9 mouse cellular contexts compared by ENCODE assay signal in genomic region chr11:94937787-94938186, GRCm38 (mm10). TPM values are rescaled to one million over a fixed set of nuclear protein-coding genes. Genes with fewer than 3 reads are reported as not detected.
DNase-seq lines count a peak whose midpoint lies in the region; ATAC-seq lines count a peak whose summit lies in the region.
"Had no signal": no experiment of that assay in that cellular context is flagged by ENCODE, and none has a peak within 500 bp of the region (broad histone marks: within the 10 kb centered on the region; RNA-seq: fewer than 3 reads in every experiment).

No protein-coding gene starts in this region.

- H3K4me3 ChIP-seq in hindbrain, embryonic 10.5 days, result peak overlapping the region; percentile 52

- 0 out of 2 replicates have a peak, but pooled peaks cover 4% of the 10 kb centered on the region for H3K36me3 ChIP-seq in hindbrain, embryonic 10.5 days

- ATAC-seq in CD4-positive, CD25-positive, alpha-beta regulatory T cell, adult 4 months, result no peak
- 0 out of 2 replicates have a peak, but pooled peaks have one; percentile 6 for ATAC-seq in megakaryocyte progenitor cell, adult 5-6 weeks (replicated peaks; ENCODE audit: poor library complexity)
- no peak for ATAC-seq in erythroblast, adult 5-6 weeks (replicated peaks; ENCODE audit: low FRiP score, poor library complexity, severe bottlenecking)

- no peaks in the 10 kb centered on the region for H3K9me3 ChIP-seq in hindbrain, embryonic 10.5 days

- DNase-seq in CD4-positive, CD25-positive, alpha-beta regulatory T cell, adult 2 months (ENCODE audit: low read depth, low spot score), result peak; percentile 36
- peak; percentile 35 for DNase-seq in CD4-positive helper T cell, adult 2 months (ENCODE audit: low read depth, low spot score)
- peak; percentile 24 for DNase-seq in hindbrain, embryonic 10.5 days (ENCODE audit: low spot score)
- DNase-seq in spleen, adult 12 weeks (ENCODE audit: low spot score), result no peak
- no peak for DNase-seq in adrenal gland, postnatal 25 days

- peaks cover 48% of the 10 kb centered on the region for H3K4me1 ChIP-seq in hindbrain, embryonic 10.5 days (replicated peaks)

- peak overlapping the region; percentile 29; the same call in 1 of the 2 replicates for H3K27ac ChIP-seq in hindbrain, embryonic 10.5 days

- peaks cover 97% of the 10 kb centered on the region for H3K27me3 ChIP-seq in hindbrain, embryonic 10.5 days (ENCODE audit: insufficient read depth, poor library complexity, severe bottlenecking)

- WGBS in hindbrain, embryonic 10.5 days, result 3% methylated on average over 15 of the region's 15 CpGs

RNA-seq across cellular contexts. Expression of gene Col1a1, which starts 1.8 kb away (rescaled TPM):
- polyA plus RNA-seq in CD4-positive, CD25-positive, alpha-beta regulatory T cell, adult 4 months (2017; shearing (Covaris generic)), result under 1 TPM in 1 of 2 experiments, not detected in 1; 0.09 TPM
- 98.1 and 193 TPM in 2 replicates for polyA plus RNA-seq in hindbrain, embryonic 10.5 days (2016; fragmentation: Nextera tagmentation; extraction: Ambion mirVana)
- total RNA-seq in megakaryocyte progenitor cell, adult 5-6 weeks (2015), result not detected in 2 replicates
- total RNA-seq in megakaryocyte progenitor cell, adult 5-6 weeks (2017), result 0.07 TPM in 1 of 2 replicates, not detected in the other
- total RNA-seq in erythroblast, adult 5-6 weeks (2015; ENCODE audit: low replicate concordance), result 0.21 TPM in 1 of 2 replicates, not detected in the other
- 0.68 TPM in 1 of 2 replicates, not detected in the other for total RNA-seq in erythroblast, adult 5-6 weeks (2017; ENCODE audit: low replicate concordance)
- 74.0 and 116 TPM in 2 replicates for total RNA-seq in adrenal gland, postnatal 25 days (2021)

RNA-seq across cellular contexts. Expression of gene Hils1, which starts 29.6 kb away (rescaled TPM):
- not detected for polyA plus RNA-seq in CD4-positive, CD25-positive, alpha-beta regulatory T cell, adult 4 months (2017; shearing (Covaris generic))
- polyA plus RNA-seq in hindbrain, embryonic 10.5 days (2016; fragmentation: Nextera tagmentation; extraction: Ambion mirVana), result not detected in 2 replicates
- not detected in 2 replicates for total RNA-seq in megakaryocyte progenitor cell, adult 5-6 weeks (2015)
- total RNA-seq in megakaryocyte progenitor cell, adult 5-6 weeks (2017), result not detected in 2 replicates
- total RNA-seq in erythroblast, adult 5-6 weeks (2015; ENCODE audit: low replicate concordance), result not detected in 2 replicates
- total RNA-seq in erythroblast, adult 5-6 weeks (2017; ENCODE audit: low replicate concordance), result not detected in 2 replicates
- not detected in 2 replicates for total RNA-seq in adrenal gland, postnatal 25 days (2021)
- total RNA-seq: liver, adult 2 months had no signal
- polyA plus RNA-seq: liver, adult 2 months had no signal

RNA-seq across cellular contexts. Expression of gene Sgca, which starts 38.3 kb away (rescaled TPM):
- not detected for polyA plus RNA-seq in CD4-positive, CD25-positive, alpha-beta regulatory T cell, adult 4 months (2017; shearing (Covaris generic))
- polyA plus RNA-seq in hindbrain, embryonic 10.5 days (2016; fragmentation: Nextera tagmentation; extraction: Ambion mirVana), result 0.10 TPM in 1 of 2 replicates, not detected in the other
- total RNA-seq in megakaryocyte progenitor cell, adult 5-6 weeks (2015), result not detected in 2 replicates
- total RNA-seq in megakaryocyte progenitor cell, adult 5-6 weeks (2017), result not detected in 2 replicates
- not detected in 2 replicates for total RNA-seq in erythroblast, adult 5-6 weeks (2015; ENCODE audit: low replicate concordance)
- not detected in 2 replicates for total RNA-seq in erythroblast, adult 5-6 weeks (2017; ENCODE audit: low replicate concordance)
- not detected in 2 replicates for total RNA-seq in adrenal gland, postnatal 25 days (2021)
- polyA plus RNA-seq: liver, adult 2 months had no signal

RNA-seq across cellular contexts. Expression of gene Ppp1r9b, which starts 53.0 kb away (rescaled TPM):
- polyA plus RNA-seq in CD4-positive, CD25-positive, alpha-beta regulatory T cell, adult 4 months (2017; shearing (Covaris generic)), result 10 to 100 TPM; 18.1 to 21.7 TPM
- polyA plus RNA-seq in hindbrain, embryonic 10.5 days (2016; fragmentation: Nextera tagmentation; extraction: Ambion mirVana), result 10.4 and 11.8 TPM in 2 replicates
- total RNA-seq in megakaryocyte progenitor cell, adult 5-6 weeks (2015), result 43.9 and 46.6 TPM in 2 replicates
- 81.9 and 107 TPM in 2 replicates for total RNA-seq in megakaryocyte progenitor cell, adult 5-6 weeks (2017)
- 21.9 and 30.7 TPM in 2 replicates for total RNA-seq in erythroblast, adult 5-6 weeks (2015; ENCODE audit: low replicate concordance)
- total RNA-seq in erythroblast, adult 5-6 weeks (2017; ENCODE audit: low replicate concordance), result 41.1 and 45.2 TPM in 2 replicates
- total RNA-seq in adrenal gland, postnatal 25 days (2021), result 125 and 146 TPM in 2 replicates

Comparison
In these comparisons a context has a peak if more than half of its experiments do, and no peak if none do; other contexts are left out.
1. DNase-seq: peak in CD4-positive, CD25-positive, alpha-beta regulatory T cell, adult 2 months (single experiment), CD4-positive helper T cell, adult 2 months (single experiment) and hindbrain, embryonic 10.5 days (single experiment); none in spleen, adult 12 weeks (single experiment) and adrenal gland, postnatal 25 days (single experiment).
2. RNA of gene Col1a1, which starts 1.8 kb away (total RNA-seq): 74.0 to 116 TPM in adrenal gland, postnatal 25 days; 0.21 to 0.68 TPM in erythroblast, adult 5-6 weeks and 0.07 TPM in megakaryocyte progenitor cell, adult 5-6 weeks; every median in the first group is over 10 times any median in the second.